Mouse (Mus musculus): ENCODE results near the gene Rplp2. TPM values are rescaled to one million over a fixed set of nuclear protein-coding genes. Genes with fewer than 3 reads are reported as not detected.

The Rplp2 gene
- polyA plus RNA-seq, 1 experiment: 584 TPM

GRCm38 (mm10) chr7:141483114-141483653 is 36.0 kb downstream of the Rplp2 start:
- TF ChIP-seq TAL1 (IDR thresholded peaks at IDR 0.05; ENCODE audit: low read length): no peak
- TF ChIP-seq GATA1 (IDR thresholded peaks at IDR 0.05; ENCODE audit: low read length): no peak
- Histone ChIP-seq H3K4me1 (ENCODE audit: control insufficient read depth) (peaks cover 36% of the 10 kb centered on the region), H3K27me3 (ENCODE audit: control insufficient read depth) (peaks cover 38% of the 10 kb centered on the region), H3K36me3 (ENCODE audit: control insufficient read depth) (peaks cover 26% of the 10 kb centered on the region), H3K9me3 (ENCODE audit: control insufficient read depth, low read length) (no peaks in the 10 kb centered on the region; the same call in 1 of the 2 replicates), H3K4me3 (replicated peaks) (no peak overlapping the region)

GRCm38 (mm10) chr7:141484186-141485120 is 37.3 kb downstream of the Rplp2 start:
- Histone ChIP-seq H3K4me3 (replicated peaks) (no peak overlapping the region), H3K4me1 (ENCODE audit: control insufficient read depth) (peaks cover 35% of the 10 kb centered on the region), H3K36me3 (ENCODE audit: control insufficient read depth) (peaks cover 32% of the 10 kb centered on the region), H3K27me3 (ENCODE audit: control insufficient read depth) (peaks cover 38% of the 10 kb centered on the region), H3K9me3 (ENCODE audit: control insufficient read depth, low read length) (no peaks in the 10 kb centered on the region; the same call in 1 of the 2 replicates)
- no peak for TF ChIP-seq TAL1 (IDR thresholded peaks at IDR 0.05; ENCODE audit: low read length)
- TF ChIP-seq GATA1 (IDR thresholded peaks at IDR 0.05; ENCODE audit: low read length): no peak

DNA sequence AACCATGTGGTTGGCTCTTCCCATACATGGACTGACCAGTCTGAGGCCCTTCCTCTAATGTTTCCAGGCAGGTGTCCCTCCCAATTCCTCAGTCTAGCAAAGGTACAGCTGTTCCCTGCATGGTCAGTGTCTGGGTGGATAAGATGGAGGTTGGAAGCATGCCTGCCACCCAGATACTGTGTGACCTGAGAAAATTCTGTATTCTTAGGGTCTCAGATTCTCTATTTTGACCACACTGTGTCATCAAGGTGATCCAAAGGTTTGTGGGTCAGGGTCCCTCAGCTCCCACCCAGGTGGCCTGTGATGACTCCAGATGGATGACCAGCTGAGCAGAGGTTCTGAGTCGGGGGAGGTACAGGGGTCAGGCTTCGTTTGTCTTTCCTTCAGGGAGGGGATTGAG is 38.0 kb downstream of the Rplp2 start:
- Histone ChIP-seq H3K9me3 (ENCODE audit: control insufficient read depth, low read length) (no peaks in the 10 kb centered on the region; the same call in 1 of the 2 replicates), H3K36me3 (ENCODE audit: control insufficient read depth) (peaks cover 33% of the 10 kb centered on the region), H3K4me3 (replicated peaks) (no peak overlapping the region), H3K27me3 (ENCODE audit: control insufficient read depth) (peaks cover 38% of the 10 kb centered on the region), H3K4me1 (ENCODE audit: control insufficient read depth) (peaks cover 33% of the 10 kb centered on the region)
- TF ChIP-seq GATA1 (IDR thresholded peaks at IDR 0.05; ENCODE audit: low read length) (no peak), TAL1 (IDR thresholded peaks at IDR 0.05; ENCODE audit: low read length) (no peak)

GRCm38 (mm10) chr7:141485606-141486005 is 38.4 kb downstream of the Rplp2 start:
- Histone ChIP-seq H3K9me3 (ENCODE audit: control insufficient read depth, low read length) (no peaks in the 10 kb centered on the region; the same call in 1 of the 2 replicates), H3K4me1 (ENCODE audit: control insufficient read depth) (peaks cover 32% of the 10 kb centered on the region), H3K4me3 (replicated peaks) (no peak overlapping the region), H3K36me3 (ENCODE audit: control insufficient read depth) (peaks cover 35% of the 10 kb centered on the region), H3K27me3 (ENCODE audit: control insufficient read depth) (peaks cover 36% of the 10 kb centered on the region)
- no peak for TF ChIP-seq GATA1 (IDR thresholded peaks at IDR 0.05; ENCODE audit: low read length)
- TF ChIP-seq TAL1 (IDR thresholded peaks at IDR 0.05; ENCODE audit: low read length): no peak

GRCm38 (mm10) chr7:141486239-141486638 is 39.1 kb downstream of the Rplp2 start:
- no peaks in the 10 kb centered on the region; the same call in 1 of the 2 replicates for H3K9me3 ChIP-seq (ENCODE audit: control insufficient read depth, low read length)
- H3K36me3 ChIP-seq (ENCODE audit: control insufficient read depth): peaks cover 38% of the 10 kb centered on the region
- peaks cover 30% of the 10 kb centered on the region for H3K27me3 ChIP-seq (ENCODE audit: control insufficient read depth)
- no peak for TF ChIP-seq TAL1 (IDR thresholded peaks at IDR 0.05; ENCODE audit: low read length)
- no peak for TF ChIP-seq GATA1 (IDR thresholded peaks at IDR 0.05; ENCODE audit: low read length)
- no peak overlapping the region for H3K4me3 ChIP-seq (replicated peaks)
- peaks cover 32% of the 10 kb centered on the region for H3K4me1 ChIP-seq (ENCODE audit: control insufficient read depth)

DNA sequence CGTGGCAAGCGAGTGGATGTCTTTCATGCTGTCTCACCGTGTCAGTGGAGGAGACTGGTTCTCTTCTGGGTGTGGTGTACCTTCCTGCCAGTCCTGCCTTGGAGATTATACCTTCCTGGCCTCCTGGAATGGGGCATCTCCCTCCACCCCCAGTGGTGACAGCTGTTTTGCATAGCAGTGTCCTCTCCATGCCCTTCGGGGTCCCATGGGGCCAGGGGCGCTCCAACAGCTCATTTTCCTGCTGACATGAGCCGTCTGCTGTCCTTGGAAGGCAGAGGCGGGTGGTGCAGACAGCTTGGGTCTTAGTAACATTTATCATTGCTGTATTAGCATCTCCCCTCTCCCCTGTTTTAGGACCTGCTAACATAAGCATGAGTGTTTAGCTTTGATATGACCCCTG is 40.0 kb downstream of the Rplp2 start:
- Histone ChIP-seq H3K4me1 (ENCODE audit: control insufficient read depth) (peaks cover 32% of the 10 kb centered on the region), H3K4me3 (replicated peaks) (no peak overlapping the region), H3K27me3 (ENCODE audit: control insufficient read depth) (peaks cover 21% of the 10 kb centered on the region), H3K36me3 (ENCODE audit: control insufficient read depth) (peaks cover 47% of the 10 kb centered on the region), H3K9me3 (ENCODE audit: control insufficient read depth, low read length) (no peaks in the 10 kb centered on the region)
- TF ChIP-seq GATA1 (IDR thresholded peaks at IDR 0.05; ENCODE audit: low read length) (no peak), TAL1 (IDR thresholded peaks at IDR 0.05; ENCODE audit: low read length) (no peak)

GRCm38 (mm10) chr7:141491151-141491550 is 44.0 kb downstream of the Rplp2 start:
- H3K4me1 ChIP-seq (ENCODE audit: control insufficient read depth): peaks cover 29% of the 10 kb centered on the region
- H3K4me3 ChIP-seq (replicated peaks): no peak overlapping the region
- TF ChIP-seq TAL1 (IDR thresholded peaks at IDR 0.05; ENCODE audit: low read length): no peak
- TF ChIP-seq GATA1 (IDR thresholded peaks at IDR 0.05; ENCODE audit: low read length): no peak
- H3K36me3 ChIP-seq (ENCODE audit: control insufficient read depth): peaks cover 70% of the 10 kb centered on the region
- no peaks in the 10 kb centered on the region for H3K27me3 ChIP-seq (ENCODE audit: control insufficient read depth)
- H3K9me3 ChIP-seq (ENCODE audit: control insufficient read depth, low read length): no peaks in the 10 kb centered on the region

GRCm38 (mm10) chr7:141492738-141493137 is 45.6 kb downstream of the Rplp2 start:
- Histone ChIP-seq H3K27me3 (ENCODE audit: control insufficient read depth) (no peaks in the 10 kb centered on the region), H3K4me1 (ENCODE audit: control insufficient read depth) (peaks cover 25% of the 10 kb centered on the region), H3K36me3 (ENCODE audit: control insufficient read depth) (peaks cover 75% of the 10 kb centered on the region), H3K4me3 (replicated peaks) (no peak overlapping the region), H3K9me3 (ENCODE audit: control insufficient read depth, low read length) (no peaks in the 10 kb centered on the region)
- TF ChIP-seq GATA1 (IDR thresholded peaks at IDR 0.05; ENCODE audit: low read length) (no peak), TAL1 (IDR thresholded peaks at IDR 0.05; ENCODE audit: low read length) (no peak)

DNA sequence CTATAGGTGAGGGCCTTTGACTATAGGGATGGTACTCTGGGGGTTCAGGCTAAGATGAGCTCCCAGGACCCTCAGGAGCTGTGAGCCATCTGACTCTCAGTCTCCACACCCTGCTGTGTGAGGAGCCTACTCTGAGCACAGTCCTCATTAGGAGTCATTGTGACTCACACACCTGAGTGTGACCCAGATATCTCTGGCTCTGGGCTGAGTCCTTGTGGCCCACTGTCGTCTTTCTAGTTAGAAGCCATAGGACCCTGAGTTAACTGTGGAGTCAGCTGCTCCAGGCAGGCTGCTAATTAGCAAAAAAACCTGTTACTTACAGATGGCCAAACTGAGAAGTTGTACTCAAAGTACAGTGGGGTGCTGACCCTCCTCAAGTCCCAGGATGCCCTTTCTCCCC is 46.6 kb downstream of the Rplp2 start:
- H3K4me1 ChIP-seq (ENCODE audit: control insufficient read depth): peaks cover 25% of the 10 kb centered on the region
- no peaks in the 10 kb centered on the region for H3K9me3 ChIP-seq (ENCODE audit: control insufficient read depth, low read length)
- no peaks in the 10 kb centered on the region for H3K27me3 ChIP-seq (ENCODE audit: control insufficient read depth)
- peaks cover 83% of the 10 kb centered on the region for H3K36me3 ChIP-seq (ENCODE audit: control insufficient read depth)
- TF ChIP-seq TAL1 (IDR thresholded peaks at IDR 0.05; ENCODE audit: low read length): no peak
- no peak for TF ChIP-seq GATA1 (IDR thresholded peaks at IDR 0.05; ENCODE audit: low read length)
- no peak overlapping the region for H3K4me3 ChIP-seq (replicated peaks)
